Mouse (Mus musculus) cerebellum, adult 2 months (tissue): ENCODE results near the gene Hipk1.

Experiments used
- CTCF ChIP-seq: fragments of 200-500 bp; IDR thresholded peaks from 2 replicates; pipeline ENCODE4 v1.5.1; 2011; ENCODE audit warnings: low read depth, mild to moderate bottlenecking, control low read depth, low read length, moderate library complexity, borderline replicate concordance; ENCODE audit not compliant: insufficient read depth
- POLR2A ChIP-seq: fragments of 200-500 bp; IDR thresholded peaks from 2 replicates; pipeline ENCODE4 v1.6.1; 2011; ENCODE audit warnings: low read length, control low read depth, borderline replicate concordance; ENCODE audit not compliant: insufficient read depth

DNA sequence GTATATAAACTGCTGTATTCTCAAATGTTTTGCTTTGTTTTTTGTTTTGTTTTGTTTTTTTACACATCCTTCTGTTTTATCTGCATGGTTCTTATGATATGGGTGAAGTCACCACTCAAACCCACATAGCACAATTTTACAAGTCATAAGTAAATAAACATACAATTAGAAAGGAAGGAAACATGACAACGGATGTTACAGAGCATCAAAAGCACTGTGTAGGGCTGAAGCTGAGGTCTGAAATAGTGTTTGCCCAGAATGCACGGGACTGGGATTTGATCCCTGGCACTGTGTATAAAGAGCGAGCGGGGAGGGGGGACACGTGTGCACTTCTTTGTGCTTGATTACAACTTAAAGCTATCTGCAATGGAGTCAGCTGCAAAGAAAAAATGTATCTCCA is 10.6 kb downstream of the Hipk1 start:
- TF ChIP-seq POLR2A (no peak), CTCF (no peak)
